Mouse (Mus musculus) E14TG2a.4 (cell line): ENCODE data around the gene Syp.

Experiments
- CTCF ChIP-seq: conservative IDR thresholded peaks from 2 replicates; pipeline ENCODE4 v1.5.1; 2014; ENCODE audit warnings: low read length
- NANOG ChIP-seq: IDR thresholded peaks from 2 replicates; pipeline ENCODE4 v1.6.1; 2014; ENCODE audit warnings: borderline replicate concordance, low read length, mixed read lengths
- POU5F1 ChIP-seq: IDR thresholded peaks from 2 replicates; pipeline ENCODE4 v1.6.1; 2014; ENCODE audit warnings: low read length, borderline replicate concordance

- no peak for TF ChIP-seq CTCF
- no peak for TF ChIP-seq NANOG
- TF ChIP-seq POU5F1: no peak
These were observed 50.0 kb downstream of the Syp start for GRCm38 (mm10) chrX:7688321-7688720.
